ENCODE assay signal across 24 mouse cellular contexts in genomic region chr3:8084749-8085148, GRCm38 (mm10).
DNase-seq lines count a peak whose midpoint lies in the region; ATAC-seq and TF ChIP-seq lines count a peak whose summit lies in the region.
"Had no signal": no experiment of that assay in that cellular context is flagged by ENCODE, and none has a peak within 500 bp of the region (broad histone marks: within the 10 kb centered on the region; RNA-seq: fewer than 3 reads in every experiment).

No protein-coding gene starts in this region.

- H3K4me2 ChIP-seq in forebrain, embryonic 14.5 days (ENCODE audit: low read length) = no peak overlapping the region
- H3K4me2 ChIP-seq in midbrain, embryonic 11.5 days = no peak overlapping the region
- H3K4me2 ChIP-seq: embryonic facial prominence, embryonic 13.5 days; embryonic facial prominence, embryonic 15.5 days; forebrain, embryonic 13.5 days had no signal

- no peaks in the 10 kb centered on the region for H3K4me1 ChIP-seq in forebrain, embryonic 14.5 days (ENCODE audit: control insufficient read depth, insufficient read depth, low read length)
- no peaks in the 10 kb centered on the region for H3K4me1 ChIP-seq in midbrain, embryonic 11.5 days (ENCODE audit: control insufficient read depth, insufficient read depth, low read length)
- H3K4me1 ChIP-seq: embryonic facial prominence, embryonic 13.5 days; embryonic facial prominence, embryonic 15.5 days; forebrain, embryonic 13.5 days had no signal

- no peaks in the 10 kb centered on the region for H3K36me3 ChIP-seq in C2C12 (ENCODE audit: control insufficient read depth, insufficient read depth)
- no peaks in the 10 kb centered on the region for H3K36me3 ChIP-seq in forebrain, embryonic 14.5 days (ENCODE audit: control insufficient read depth, insufficient read depth, low read length)
- no peaks in the 10 kb centered on the region for H3K36me3 ChIP-seq in midbrain, embryonic 11.5 days (ENCODE audit: control insufficient read depth, insufficient read depth, low read length)
- H3K36me3 ChIP-seq: embryonic facial prominence, embryonic 13.5 days; embryonic facial prominence, embryonic 15.5 days had no signal

- no peaks in the 10 kb centered on the region for H3K79me2 ChIP-seq in C2C12 (ENCODE audit: control insufficient read depth, insufficient read depth)

- no peak overlapping the region for H3ac ChIP-seq in C2C12 (ENCODE audit: control insufficient read depth, insufficient read length, low read depth)

- no peaks in the 10 kb centered on the region for H3K27me3 ChIP-seq in C2C12 (ENCODE audit: control insufficient read depth, insufficient read depth, insufficient read length)
- no peaks in the 10 kb centered on the region for H3K27me3 ChIP-seq in forebrain, embryonic 14.5 days (replicated peaks; ENCODE audit: control insufficient read depth, insufficient read depth, low read length)
- no peaks in the 10 kb centered on the region for H3K27me3 ChIP-seq in midbrain, embryonic 11.5 days (ENCODE audit: control insufficient read depth, insufficient read depth, low read length)
- H3K27me3 ChIP-seq: embryonic facial prominence, embryonic 13.5 days; embryonic facial prominence, embryonic 15.5 days; forebrain, embryonic 13.5 days had no signal

- no peak overlapping the region for H3K27ac ChIP-seq in forebrain, embryonic 14.5 days (ENCODE audit: low read depth, low read length)
- H3K27ac ChIP-seq in midbrain, embryonic 11.5 days (ENCODE audit: low read depth, low read length) = no peak overlapping the region
- H3K27ac ChIP-seq: embryonic facial prominence, embryonic 13.5 days; embryonic facial prominence, embryonic 15.5 days; forebrain, embryonic 13.5 days had no signal

- no peaks in the 10 kb centered on the region for H3K9me3 ChIP-seq in forebrain, embryonic 14.5 days (replicated peaks; ENCODE audit: control insufficient read depth, low read length)
- H3K9me3 ChIP-seq in midbrain, embryonic 11.5 days (ENCODE audit: control insufficient read depth, low read length) = no peaks in the 10 kb centered on the region
- H3K9me3 ChIP-seq: embryonic facial prominence, embryonic 13.5 days; embryonic facial prominence, embryonic 15.5 days; forebrain, embryonic 13.5 days had no signal

- peak; percentile 62 for DNase-seq in 3134 (ENCODE audit: extremely low read depth, insufficient read length, low spot score)
- DNase-seq in NIH3T3 (ENCODE audit: low read depth) = peak; percentile 48
- peak; percentile 28 for DNase-seq in brain, adult 2 months (ENCODE audit: low read depth, low spot score)
- no peak for DNase-seq in forebrain, embryonic 14.5 days (ENCODE audit: low spot score)
- DNase-seq in midbrain, embryonic 11.5 days (ENCODE audit: low spot score, missing footprints) = no peak
- no peak for DNase-seq in adrenal gland, postnatal 4 days (ENCODE audit: low spot score in 2 of 2)
- DNase-seq in kidney, postnatal 10 days = no peak
- DNase-seq: adrenal gland, adult 8-10 months; adrenal gland, postnatal 14 days; adrenal gland, postnatal 36 days; B cell, adult 2 months; cerebellum, adult 11-12 months; cerebellum, adult 2 months; cerebellum, adult 9-10 months; cerebellum, postnatal 10 days; cerebellum, postnatal 25 days; embryo, embryonic 11 days had no signal

- H3K79me3 ChIP-seq in C2C12 (ENCODE audit: low read depth) = no peaks in the 10 kb centered on the region

- ATAC-seq in forebrain, embryonic 14.5 days = no peak
- no peak for ATAC-seq in midbrain, embryonic 11.5 days (ENCODE audit: low FRiP score)
- ATAC-seq: activated CD4-positive, CD25-positive, alpha-beta regulatory T cell, adult 4 months; forebrain, embryonic 13.5 days; forebrain, embryonic 16.5 days had no signal

- no peak for TF ChIP-seq CTCF in C2C12 (IDR thresholded peaks at IDR 0.05; ENCODE audit: control insufficient read depth, insufficient read depth, insufficient read length)

- WGBS in forebrain, embryonic 14.5 days = 79% methylated on average over 2 of the region's 2 CpGs
- WGBS in midbrain, embryonic 11.5 days = 72% methylated on average over 2 of the region's 2 CpGs

- no peak overlapping the region for H3K4me3 ChIP-seq in C2C12 (ENCODE audit: insufficient read depth, poor library complexity, severe bottlenecking)
- no peak overlapping the region for H3K4me3 ChIP-seq in forebrain, embryonic 14.5 days (ENCODE audit: low read depth, low read length)
- H3K4me3 ChIP-seq in midbrain, embryonic 11.5 days (ENCODE audit: low read depth, low read length) = no peak overlapping the region
- H3K4me3 ChIP-seq: embryonic facial prominence, embryonic 13.5 days; embryonic facial prominence, embryonic 15.5 days; erythroblast, embryonic 14.5 days; forebrain, embryonic 13.5 days had no signal

- no peak overlapping the region for H3K9ac ChIP-seq in forebrain, embryonic 14.5 days (ENCODE audit: low read length)
- no peak overlapping the region for H3K9ac ChIP-seq in midbrain, embryonic 11.5 days (ENCODE audit: low read length)
- H3K9ac ChIP-seq: embryonic facial prominence, embryonic 13.5 days; embryonic facial prominence, embryonic 15.5 days; forebrain, embryonic 13.5 days had no signal

TF ChIP-seq in C2C12, 6 proteins besides CTCF, POLR2A, EP300 and RAD21:
- TF ChIP-seq FOSL1 (IDR thresholded peaks at IDR 0.05; ENCODE audit: insufficient read depth, low read length, poor library complexity, severe bottlenecking) (peak; percentile 32), CEBPB (IDR thresholded peaks at IDR 0.05; ENCODE audit: low read depth) (no peak)

Comparison
In these comparisons a context has a peak if more than half of its experiments do, and no peak if none do; other contexts are left out.
1. DNase-seq: peak in 3134 (single experiment), NIH3T3 (single experiment) and brain, adult 2 months (single experiment); none in forebrain, embryonic 14.5 days (single experiment), midbrain, embryonic 11.5 days (single experiment), adrenal gland, postnatal 4 days (0 of 2) and kidney, postnatal 10 days (single experiment).